Mouse (Mus musculus): ENCODE measurements around the gene Zbtb44.

DNA sequence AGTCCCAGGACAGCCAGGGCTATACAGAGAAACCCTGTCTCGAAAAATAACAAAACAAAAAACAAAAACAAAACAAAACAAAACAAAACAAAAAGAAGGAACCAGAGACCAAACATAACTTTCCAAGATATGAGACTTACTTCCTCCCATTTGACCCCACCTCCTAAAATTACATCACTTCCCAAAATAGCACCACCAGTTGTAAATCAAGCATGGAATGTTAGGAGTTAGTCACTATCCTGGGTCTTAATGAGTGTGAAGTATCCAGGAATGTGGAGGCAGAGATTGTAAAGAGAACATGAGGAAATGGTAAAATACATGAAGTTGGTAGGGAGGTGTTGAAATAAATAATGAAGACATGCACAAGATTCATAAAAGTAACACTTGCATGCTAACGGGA is 21.1 kb upstream of the Zbtb44 start:
- TF ChIP-seq POLR2A (IDR thresholded peaks at IDR 0.05; ENCODE audit: borderline replicate concordance, low read depth, low read length) = no peak
- TF ChIP-seq CTCF (IDR thresholded peaks at IDR 0.05; ENCODE audit: low read depth, low read length) = no peak

Data from bone marrow macrophage, adult 2 months (primary cell).